Mouse (Mus musculus): ENCODE data around the gene Agpat1.

Agpat1 gene

GRCm38 (mm10) chr17:34606186-34607039, 2.4 kb downstream of the Agpat1 start:
- DNase-seq: peak; percentile 95

- no peak for DNase-seq
Measured at GRCm38 (mm10) chr17:34607997-34608396, 3.9 kb downstream of the Agpat1 start.

- no peak for DNase-seq
Measured at GRCm38 (mm10) chr17:34611050-34611449, 7.0 kb downstream of the Agpat1 start.

- no peak for DNase-seq
Measured at GRCm38 (mm10) chr17:34613054-34613645, 9.1 kb downstream of the Agpat1 start.

- DNase-seq: no peak
Measured at GRCm38 (mm10) chr17:34613830-34614229, 9.8 kb downstream of the Agpat1 start.

GRCm38 (mm10) chr17:34615871-34616270, 11.8 kb downstream of the Agpat1 start, which contains the start of gene Egfl8:
Gene Egfl8 (minus strand): TSS chr17:34615971.
- DNase-seq: no peak

- no peak for DNase-seq
Measured at GRCm38 (mm10) chr17:34618999-34619398, 14.9 kb downstream of the Agpat1 start.

- no peak for DNase-seq
Measured at GRCm38 (mm10) chr17:34621006-34621405, 16.9 kb downstream of the Agpat1 start.

- DNase-seq: no peak
Measured at GRCm38 (mm10) chr17:34623161-34623560, 19.1 kb downstream of the Agpat1 start.

- DNase-seq: no peak
Measured at GRCm38 (mm10) chr17:34624981-34625380, 20.9 kb downstream of the Agpat1 start.

- DNase-seq: no peak
Measured at GRCm38 (mm10) chr17:34626062-34626772, 22.2 kb downstream of the Agpat1 start.

GRCm38 (mm10) chr17:34626773-34627092, 22.7 kb downstream of the Agpat1 start:
- DNase-seq: peak; percentile 96

- peak; percentile 99 for DNase-seq
Measured at GRCm38 (mm10) chr17:34627093-34627942, 23.3 kb downstream of the Agpat1 start.

GRCm38 (mm10) chr17:34627943-34628643, 24.0 kb downstream of the Agpat1 start, which contains the start of gene Ppt2:
Gene Ppt2 (minus strand): TSS chr17:34628510.
- peak; percentile 97 for DNase-seq

GRCm38 (mm10) chr17:34628644-34628967, 24.5 kb downstream of the Agpat1 start:
- no peak for DNase-seq

- DNase-seq: peak; percentile 95
Measured at GRCm38 (mm10) chr17:34629221-34629751, 25.2 kb downstream of the Agpat1 start, which contains the start of gene Prrt1. Gene Prrt1 (plus strand): TSS chr17:34629533.

- DNase-seq: no peak
Measured at GRCm38 (mm10) chr17:34629796-34630603, 25.9 kb downstream of the Agpat1 start.

GRCm38 (mm10) chr17:34630761-34631301, 26.8 kb downstream of the Agpat1 start:
- DNase-seq: peak; percentile 96

GRCm38 (mm10) chr17:34631647-34632046, 27.6 kb downstream of the Agpat1 start:
- no peak for DNase-seq

GRCm38 (mm10) chr17:34632261-34632691, 28.2 kb downstream of the Agpat1 start:
- DNase-seq: peak; percentile 99

- DNase-seq: no peak
Measured at GRCm38 (mm10) chr17:34635671-34636070, 31.6 kb downstream of the Agpat1 start.

All from heart, adult 11 months (tissue).